Comparison of ENCODE assay signal across 9 mouse cellular contexts in genomic region chr7:27653681-27654437, GRCm38 (mm10). TPM values are rescaled to one million over a fixed set of nuclear protein-coding genes. Genes with fewer than 3 reads are reported as not detected.
DNase-seq lines count a peak whose midpoint lies in the region; ATAC-seq lines count a peak whose summit lies in the region.
"Had no signal": no experiment of that assay in that cellular context is flagged by ENCODE, and none has a peak within 500 bp of the region (broad histone marks: within the 10 kb centered on the region; RNA-seq: fewer than 3 reads in every experiment).

Ttc9b (plus strand) TSS chr7:27653915.

- ATAC-seq in megakaryocyte progenitor cell, adult 5-6 weeks (replicated peaks; ENCODE audit: poor library complexity) = peak; percentile 68

- intact Hi-C loops in heart, postnatal 14 days (cut with DNase I) = loop anchor here (5.0 kb wide), 1 partner anchor 73 kb away; no protein-coding TSS in a partner anchor

- DNase-seq in adrenal gland, adult (ENCODE audit: inconsistent age in 2 of 2, low spot score in 1 of 2) = peak; percentile 31 to 68
- DNase-seq in adrenal gland, postnatal 4 days (ENCODE audit: low spot score in 2 of 2) = no peak
- DNase-seq in R1 (ENCODE audit: low read depth, low spot score) = peak; percentile 75
- peak; percentile 65 for DNase-seq in embryo, embryonic 9.5 days (ENCODE audit: extremely low spot score)
- DNase-seq in heart, postnatal 14 days = peak; percentile 54 to 71
- peak; percentile 56 for DNase-seq in layer of hippocampus, adult 9-11 months
- peak; percentile 85 for DNase-seq in right cerebral cortex, postnatal 4 days

RNA-seq across cellular contexts. Expression of gene Ttc9b, which starts in this region (rescaled TPM):
- 1 to 10 TPM; 1.1 to 1.6 TPM for total RNA-seq in adrenal gland, postnatal 4 days (2021)
- not detected for total RNA-seq in heart, postnatal 14 days (2021)
- not detected in 2 replicates for total RNA-seq in megakaryocyte progenitor cell, adult 5-6 weeks (2015)
- total RNA-seq in megakaryocyte progenitor cell, adult 5-6 weeks (2017) = not detected in 2 replicates
- total RNA-seq: hematopoietic stem cell, adult 5-6 weeks had no signal

Comparison
In these comparisons a context has a peak if more than half of its experiments do, and no peak if none do; other contexts are left out.
1. DNase-seq: peak in adrenal gland, adult (2 of 2), R1 (single experiment), embryo, embryonic 9.5 days (single experiment), layer of hippocampus, adult 9-11 months (single experiment) and right cerebral cortex, postnatal 4 days (single experiment); none in adrenal gland, postnatal 4 days (0 of 2).
2. Peak in DNase-seq in heart, postnatal 14 days; RNA of the gene not detected or under 1 TPM.
3. Peak in ATAC-seq in megakaryocyte progenitor cell, adult 5-6 weeks; RNA of the gene not detected or under 1 TPM.